Mouse (Mus musculus): ENCODE measurements around the gene Zfp541. TPM values are rescaled to one million over a fixed set of nuclear protein-coding genes. Genes with fewer than 3 reads are reported as not detected.

Zfp541 gene
- 0.06 TPM in 1 of 2 replicates, not detected in the other for polyA plus RNA-seq (2015; fragmentation: Nextera tagmentation; extraction: Ambion mirVana)

DNA sequence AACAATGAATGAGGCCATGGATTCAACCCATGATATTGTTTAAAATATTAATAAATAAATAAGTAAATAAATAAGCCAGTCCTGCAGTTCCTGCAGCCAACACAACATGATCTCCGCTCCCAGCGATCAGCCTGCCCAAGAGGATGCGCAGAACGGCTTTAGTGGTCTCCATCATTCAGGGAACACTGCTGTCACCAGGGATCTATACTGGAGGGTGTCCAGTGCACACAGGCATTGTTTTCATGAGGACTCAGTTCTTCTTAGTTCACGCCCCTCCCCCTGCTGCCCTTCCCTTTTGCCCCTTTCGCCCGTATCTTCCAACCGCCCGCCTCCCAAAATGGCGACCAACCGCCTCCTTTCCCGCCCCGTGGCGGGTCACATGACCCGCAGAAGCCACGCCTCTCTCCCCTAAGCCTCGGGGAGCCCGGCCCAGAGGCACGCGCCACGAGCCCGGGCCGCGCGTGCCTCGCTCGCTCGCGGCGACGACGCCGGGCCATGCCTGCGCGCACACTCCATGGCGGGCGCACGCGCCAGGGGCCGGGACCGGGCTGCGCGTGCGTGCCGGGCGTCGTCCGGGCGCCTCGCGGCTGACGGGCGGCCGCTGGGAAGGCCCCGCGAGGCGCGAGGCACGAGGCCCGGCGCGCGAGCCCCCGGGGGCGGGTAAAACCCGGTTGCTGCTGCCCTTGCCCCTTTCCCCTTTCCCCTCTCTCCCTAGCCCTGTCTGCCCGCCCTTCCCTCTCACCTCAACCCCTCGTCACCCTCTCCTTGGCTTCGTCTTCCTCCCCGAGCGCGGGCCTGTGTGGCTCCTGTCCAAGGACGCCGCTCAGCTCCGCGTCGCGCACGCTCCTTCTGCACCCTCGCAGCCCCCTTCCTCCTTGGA is at the start of gene Zfp541:
Gene Zfp541, plus strand, starts transcription at position 596 of the 880 bp plus-strand sequence.
- H3K27me3 ChIP-seq (ENCODE audit: control insufficient read depth, insufficient read depth, low read depth, low read length): peaks cover 19% of the 10 kb centered on the region
- H3K4me2 ChIP-seq (ENCODE audit: low read depth, low read length): peak within 1 kb of the TSS; percentile 29; the same call in 1 of the 2 replicates
- WGBS: 44% methylated on average over 55 of the region's 80 CpGs
- H3K9ac ChIP-seq (ENCODE audit: low read length): no peak within 1 kb of the TSS
- peaks cover 5% of the 10 kb centered on the region; the same call in 1 of the 2 replicates for H3K4me1 ChIP-seq (replicated peaks; ENCODE audit: control insufficient read depth, insufficient read depth, low read length)
- no peak within 1 kb of the TSS for H3K4me3 ChIP-seq (ENCODE audit: low read length)
- H3K36me3 ChIP-seq (ENCODE audit: control insufficient read depth, insufficient read depth, low read length): no peaks in the 10 kb centered on the region
- ATAC-seq (ENCODE audit: low read depth): peak; percentile 34; the same call in 1 of the 2 replicates
- H3K27ac ChIP-seq (ENCODE audit: low read length): no peak within 1 kb of the TSS
- peaks cover 9% of the 10 kb centered on the region for H3K9me3 ChIP-seq (ENCODE audit: control insufficient read depth, low read length)

DNA sequence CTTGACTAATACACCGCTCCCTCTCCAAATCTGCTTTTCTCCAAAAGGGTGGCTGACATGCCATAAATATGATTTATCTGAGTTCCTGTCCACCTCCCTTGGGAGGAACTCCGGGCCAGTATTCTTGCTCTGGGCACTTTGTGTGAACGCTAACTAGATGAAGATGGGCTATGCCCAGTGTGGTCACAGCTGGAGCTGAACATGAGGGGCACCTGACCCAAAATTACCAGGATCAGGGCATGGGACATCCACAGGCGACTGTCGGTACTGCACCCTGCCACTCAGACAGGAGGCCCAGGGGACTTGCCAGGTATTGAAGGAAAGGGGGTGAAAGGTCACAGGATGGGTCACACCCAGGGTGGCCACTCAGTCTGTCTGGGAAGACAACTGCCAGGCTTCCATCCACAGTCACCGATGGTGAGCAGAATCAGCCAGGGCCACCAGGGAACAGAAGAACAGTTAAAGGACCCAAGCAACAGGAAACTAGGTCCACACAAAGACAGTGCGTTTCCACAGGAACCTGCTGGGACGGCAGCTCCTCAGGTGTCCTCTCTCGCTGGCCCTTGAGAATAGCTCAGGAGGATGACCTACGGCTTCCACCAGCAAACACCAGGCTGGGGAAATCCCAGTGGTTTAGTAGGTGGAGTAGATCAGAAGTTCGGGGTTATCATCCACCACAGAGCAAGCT is 48.9 kb upstream of the Zfp541 start:
- Histone ChIP-seq H3K9ac (ENCODE audit: low read length) (no peak overlapping the region), H3K4me1 (replicated peaks; ENCODE audit: control insufficient read depth, insufficient read depth, low read length) (no peaks in the 10 kb centered on the region), H3K9me3 (ENCODE audit: control insufficient read depth, low read length) (no peaks in the 10 kb centered on the region), H3K36me3 (ENCODE audit: control insufficient read depth, insufficient read depth, low read length) (peaks cover 2% of the 10 kb centered on the region; the same call in 1 of the 2 replicates), H3K27ac (ENCODE audit: low read length) (no peak overlapping the region), H3K27me3 (ENCODE audit: control insufficient read depth, insufficient read depth, low read depth, low read length) (no peaks in the 10 kb centered on the region), H3K4me3 (ENCODE audit: low read length) (no peak overlapping the region), H3K4me2 (ENCODE audit: low read depth, low read length) (no peak overlapping the region)
- no peak for ATAC-seq (ENCODE audit: low read depth)
- 73% methylated on average over 11 of the region's 11 CpGs for WGBS

DNA sequence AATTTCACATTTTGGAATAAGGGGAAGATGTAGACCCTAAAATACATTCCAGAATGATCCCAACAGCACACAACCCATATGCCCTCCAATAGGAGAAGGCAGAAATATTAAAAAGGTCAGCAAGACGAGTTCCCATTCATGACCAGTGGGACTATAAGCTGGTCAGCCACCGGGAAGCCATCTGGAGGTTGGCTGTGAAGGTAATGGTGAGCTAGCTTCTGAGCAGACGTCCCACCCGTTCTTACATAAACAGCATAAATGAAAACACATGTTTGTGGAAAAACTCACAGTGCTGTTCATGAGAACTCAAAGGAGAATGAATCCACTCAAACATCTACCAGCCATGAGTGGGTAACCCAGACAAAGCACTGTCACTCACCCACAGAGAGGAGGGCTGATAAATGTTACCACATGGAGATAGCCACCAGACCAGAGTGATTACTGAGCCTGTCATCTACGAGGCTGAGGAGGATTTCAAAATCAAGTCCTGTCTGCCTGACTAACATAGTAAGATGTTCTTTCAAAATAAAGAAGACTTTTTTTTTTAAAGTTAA is 47.8 kb upstream of the Zfp541 start:
- H3K9ac ChIP-seq (ENCODE audit: low read length): no peak overlapping the region
- 77% methylated on average over 5 of the region's 5 CpGs for WGBS
- H3K27ac ChIP-seq (ENCODE audit: low read length): no peak overlapping the region
- H3K36me3 ChIP-seq (ENCODE audit: control insufficient read depth, insufficient read depth, low read length): no peaks in the 10 kb centered on the region
- no peaks in the 10 kb centered on the region for H3K4me1 ChIP-seq (replicated peaks; ENCODE audit: control insufficient read depth, insufficient read depth, low read length)
- no peak overlapping the region for H3K4me2 ChIP-seq (ENCODE audit: low read depth, low read length)
- no peak overlapping the region for H3K4me3 ChIP-seq (ENCODE audit: low read length)
- no peaks in the 10 kb centered on the region for H3K27me3 ChIP-seq (ENCODE audit: control insufficient read depth, insufficient read depth, low read depth, low read length)
- ATAC-seq (ENCODE audit: low read depth): no peak
- no peaks in the 10 kb centered on the region for H3K9me3 ChIP-seq (ENCODE audit: control insufficient read depth, low read length)

DNA sequence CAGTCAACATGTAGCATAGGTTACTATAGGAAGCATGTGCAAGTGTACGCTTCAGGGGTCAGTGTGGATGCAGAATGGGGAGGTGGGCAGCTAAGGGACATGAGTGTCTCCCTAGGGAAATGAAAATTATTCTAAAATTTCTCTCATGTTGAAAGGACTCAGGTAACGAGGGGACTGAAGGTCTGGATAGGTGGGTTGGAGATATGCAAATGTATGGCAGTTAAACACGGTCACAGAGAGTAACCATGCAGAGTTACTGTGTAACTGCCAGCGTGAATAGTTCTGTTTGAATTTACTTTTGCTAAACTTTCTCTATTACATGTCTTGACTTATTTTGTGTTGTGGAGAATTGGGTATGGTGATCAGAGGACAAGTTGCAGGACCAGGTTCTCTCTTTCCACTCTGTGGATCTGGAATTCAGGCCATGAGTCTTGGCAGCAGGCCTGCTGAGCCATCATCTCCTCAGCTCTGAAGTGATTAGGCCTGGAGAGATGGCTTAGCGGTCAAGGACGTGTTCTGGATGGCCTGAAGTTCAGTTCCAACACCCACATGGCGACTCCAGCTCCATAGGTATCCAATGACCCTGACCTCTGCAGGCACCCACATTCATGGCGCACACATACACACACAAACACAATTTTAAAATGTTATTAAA is 47.0 kb upstream of the Zfp541 start:
- H3K9me3 ChIP-seq (ENCODE audit: control insufficient read depth, low read length): no peaks in the 10 kb centered on the region
- H3K27ac ChIP-seq (ENCODE audit: low read length): no peak overlapping the region
- no peaks in the 10 kb centered on the region; the same call in 1 of the 2 replicates for H3K4me1 ChIP-seq (replicated peaks; ENCODE audit: control insufficient read depth, insufficient read depth, low read length)
- H3K4me2 ChIP-seq (ENCODE audit: low read depth, low read length): no peak overlapping the region
- no peak for ATAC-seq (ENCODE audit: low read depth)
- no peak overlapping the region for H3K4me3 ChIP-seq (ENCODE audit: low read length)
- no peak overlapping the region for H3K9ac ChIP-seq (ENCODE audit: low read length)
- H3K36me3 ChIP-seq (ENCODE audit: control insufficient read depth, insufficient read depth, low read length): no peaks in the 10 kb centered on the region
- WGBS: 80% methylated on average over 8 of the region's 8 CpGs
- no peaks in the 10 kb centered on the region for H3K27me3 ChIP-seq (ENCODE audit: control insufficient read depth, insufficient read depth, low read depth, low read length)

DNA sequence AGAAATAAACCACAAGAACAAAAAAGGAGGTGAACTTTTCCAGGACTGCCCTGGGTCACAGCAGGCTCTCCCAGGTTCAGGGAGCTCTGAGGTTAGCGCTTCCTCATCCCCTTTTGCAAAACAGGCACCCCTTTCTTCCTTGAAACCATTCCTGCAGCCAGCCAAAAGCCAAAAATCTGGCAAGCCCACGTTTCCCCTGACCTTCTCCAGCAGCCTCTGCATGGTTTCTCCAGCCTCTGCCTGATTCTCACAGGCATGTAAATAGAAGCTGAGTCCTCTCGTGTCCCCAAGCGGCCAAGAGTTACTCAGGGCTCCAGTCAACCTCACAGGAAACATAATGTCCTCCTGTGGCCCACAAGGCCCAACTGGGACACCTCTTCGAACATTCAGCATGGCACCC is 46.2 kb upstream of the Zfp541 start:
- Histone ChIP-seq H3K4me2 (ENCODE audit: low read depth, low read length) (no peak overlapping the region), H3K4me1 (replicated peaks; ENCODE audit: control insufficient read depth, insufficient read depth, low read length) (no peaks in the 10 kb centered on the region; the same call in 1 of the 2 replicates), H3K4me3 (ENCODE audit: low read length) (no peak overlapping the region), H3K27me3 (ENCODE audit: control insufficient read depth, insufficient read depth, low read depth, low read length) (no peaks in the 10 kb centered on the region), H3K27ac (ENCODE audit: low read length) (no peak overlapping the region), H3K9ac (ENCODE audit: low read length) (no peak overlapping the region), H3K36me3 (ENCODE audit: control insufficient read depth, insufficient read depth, low read length) (no peaks in the 10 kb centered on the region), H3K9me3 (ENCODE audit: control insufficient read depth, low read length) (no peaks in the 10 kb centered on the region)
- no peak for ATAC-seq (ENCODE audit: low read depth)
- WGBS: 82% methylated on average over 5 of the region's 5 CpGs

DNA sequence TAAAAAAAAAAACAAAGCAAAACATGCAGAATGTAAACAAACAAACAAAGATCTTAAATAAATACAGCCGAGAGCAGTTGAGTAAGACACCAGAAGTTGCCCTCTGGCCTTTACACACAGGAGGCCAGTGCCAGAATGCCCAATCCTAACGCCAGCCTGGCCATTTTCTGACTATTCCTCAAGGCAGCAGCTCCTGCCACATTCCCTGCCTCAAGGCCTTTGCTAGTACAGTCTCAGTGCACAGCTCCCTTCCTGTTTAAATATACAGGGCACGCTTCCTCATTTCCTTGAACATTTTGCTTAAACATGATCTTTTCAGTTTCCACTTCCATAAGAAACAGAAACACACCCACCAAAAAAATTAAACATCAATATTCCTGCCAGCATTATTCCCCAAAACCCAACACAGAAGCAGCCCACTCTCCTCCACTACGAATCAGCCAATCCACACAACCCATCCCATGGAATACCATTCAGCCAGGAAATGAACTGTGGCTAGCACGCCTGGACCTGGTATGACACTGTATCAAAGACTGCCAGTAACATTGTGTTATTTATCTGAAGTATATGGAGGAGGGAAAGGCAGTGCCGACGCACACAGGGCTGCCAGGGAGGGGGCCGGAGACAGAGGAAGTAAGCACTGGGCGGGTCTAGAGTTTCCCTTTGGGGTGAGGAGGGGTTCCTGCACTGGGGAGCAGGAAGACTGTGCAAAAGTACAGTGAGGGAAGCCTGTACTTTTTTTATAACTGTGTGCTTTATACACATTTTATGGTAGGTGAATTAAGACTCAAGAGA is 43.4 kb upstream of the Zfp541 start:
- WGBS: 53% methylated on average over 9 of the region's 9 CpGs
- ATAC-seq (ENCODE audit: low read depth): peak; percentile 87

DNA sequence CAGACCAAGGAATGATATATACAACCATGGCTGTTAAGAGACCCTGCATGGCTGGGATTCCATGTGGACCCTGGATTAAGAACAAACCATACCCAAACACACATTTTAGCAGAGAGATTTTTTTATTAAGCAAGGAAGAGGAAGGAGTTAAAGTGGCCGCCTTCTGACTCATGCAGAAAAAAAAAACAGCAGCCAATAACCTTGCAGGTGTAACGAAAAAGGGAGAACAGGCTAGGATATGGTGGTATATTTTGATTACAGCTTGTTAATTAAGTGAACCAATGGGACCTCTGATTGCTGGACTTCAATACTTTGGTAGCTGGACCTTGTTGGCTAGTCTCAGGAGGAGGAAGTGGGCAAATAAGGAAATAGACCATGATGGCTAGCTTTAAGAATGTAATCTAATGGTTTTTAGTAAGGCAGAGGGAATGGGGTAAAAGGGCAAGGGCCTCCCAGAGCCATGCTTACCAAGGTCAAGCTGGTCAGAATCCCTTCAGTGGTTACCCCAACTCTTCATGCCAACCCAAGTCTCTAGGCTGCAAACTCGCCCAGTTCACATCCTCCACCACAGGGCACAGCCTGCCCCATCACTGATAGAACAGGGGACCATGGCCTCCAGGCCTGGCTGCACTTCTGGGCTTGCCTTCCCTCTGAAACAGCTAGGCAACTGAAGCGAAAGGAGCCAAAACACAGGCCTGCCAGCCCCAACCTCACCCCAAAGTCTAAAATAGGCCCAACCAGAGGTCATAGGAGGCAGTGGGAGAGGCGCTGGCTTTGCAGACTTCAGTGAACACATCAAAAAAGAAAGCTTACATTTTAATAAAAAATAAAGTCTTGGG is 42.1 kb upstream of the Zfp541 start:
- Histone ChIP-seq H3K27ac (ENCODE audit: low read length) (peak overlapping the region; percentile 10; the same call in 1 of the 2 replicates), H3K9me3 (ENCODE audit: control insufficient read depth, low read length) (no peaks in the 10 kb centered on the region), H3K4me3 (ENCODE audit: low read length) (no peak overlapping the region), H3K4me2 (ENCODE audit: low read depth, low read length) (no peak overlapping the region), H3K27me3 (ENCODE audit: control insufficient read depth, insufficient read depth, low read depth, low read length) (no peaks in the 10 kb centered on the region), H3K36me3 (ENCODE audit: control insufficient read depth, insufficient read depth, low read length) (no peaks in the 10 kb centered on the region), H3K4me1 (replicated peaks; ENCODE audit: control insufficient read depth, insufficient read depth, low read length) (peaks cover 3% of the 10 kb centered on the region; the same call in 1 of the 2 replicates), H3K9ac (ENCODE audit: low read length) (no peak overlapping the region)
- 73% methylated on average over 5 of the region's 5 CpGs for WGBS
- ATAC-seq (ENCODE audit: low read depth): no peak

More for the DNA sequence above, 43.4 kb upstream of the Zfp541 start:
- Histone ChIP-seq H3K4me1 (replicated peaks; ENCODE audit: control insufficient read depth, insufficient read depth, low read length) (peaks cover 3% of the 10 kb centered on the region; the same call in 1 of the 2 replicates), H3K27me3 (ENCODE audit: control insufficient read depth, insufficient read depth, low read depth, low read length) (no peaks in the 10 kb centered on the region), H3K27ac (ENCODE audit: low read length) (peak overlapping the region; percentile 10), H3K4me2 (ENCODE audit: low read depth, low read length) (no peak overlapping the region), H3K9ac (ENCODE audit: low read length) (no peak overlapping the region), H3K9me3 (ENCODE audit: control insufficient read depth, low read length) (no peaks in the 10 kb centered on the region), H3K4me3 (ENCODE audit: low read length) (no peak overlapping the region), H3K36me3 (ENCODE audit: control insufficient read depth, insufficient read depth, low read length) (no peaks in the 10 kb centered on the region)
